Mouse (Mus musculus): ENCODE measurements around the gene Atp2b2.

- TF ChIP-seq CTCF (IDR thresholded peaks at IDR 0.05; ENCODE audit: low read depth) (no peak), EP300 (IDR thresholded peaks at IDR 0.05; ENCODE audit: low read depth) (no peak)
Observed at GRCm38 (mm10) chr6:113861375-113861770, 181.0 kb downstream of the Atp2b2 start.

Data from liver, embryonic 14.5 days (tissue).